Mouse (Mus musculus) megakaryocyte progenitor cell, adult 5-6 weeks (primary cell): ENCODE data around the gene Nipbl. TPM values are rescaled to one million over a fixed set of nuclear protein-coding genes. Genes with fewer than 3 reads are reported as not detected.
A peak's percentile ranks its signal among the peaks of the same experiment; 100 is the strongest.
"Not testable (repeated sequence)": the region's sequence is repeated elsewhere in the genome, so short reads cannot be mapped to it uniquely, and the experiment has no call there.

Experiments
- ATAC-seq: replicated peaks from 2 replicates; pipeline ENCODE4 v1.8.0; 2016; ENCODE audit warnings: mild to moderate bottlenecking, moderate TSS enrichment, inconsistent platforms; ENCODE audit not compliant: poor library complexity
- total RNA-seq, 2 experiments: library from RNA; stranded (forward) in 1 of 2; stranded (reverse) in 1 of 2; fragments of 157-497, 149-512 nt in 1 of 2; fragments of 200-1000 nt in 1 of 2; gene quantifications; 2 replicates each; pipeline versions ENCODE4 v1.2.3 to v1.2.4; 2015 to 2017

The Nipbl gene
- 62.0 and 68.8 TPM in 2 replicates for total RNA-seq (2015)
- 33.6 and 44.6 TPM in 2 replicates for total RNA-seq (2017)

DNA sequence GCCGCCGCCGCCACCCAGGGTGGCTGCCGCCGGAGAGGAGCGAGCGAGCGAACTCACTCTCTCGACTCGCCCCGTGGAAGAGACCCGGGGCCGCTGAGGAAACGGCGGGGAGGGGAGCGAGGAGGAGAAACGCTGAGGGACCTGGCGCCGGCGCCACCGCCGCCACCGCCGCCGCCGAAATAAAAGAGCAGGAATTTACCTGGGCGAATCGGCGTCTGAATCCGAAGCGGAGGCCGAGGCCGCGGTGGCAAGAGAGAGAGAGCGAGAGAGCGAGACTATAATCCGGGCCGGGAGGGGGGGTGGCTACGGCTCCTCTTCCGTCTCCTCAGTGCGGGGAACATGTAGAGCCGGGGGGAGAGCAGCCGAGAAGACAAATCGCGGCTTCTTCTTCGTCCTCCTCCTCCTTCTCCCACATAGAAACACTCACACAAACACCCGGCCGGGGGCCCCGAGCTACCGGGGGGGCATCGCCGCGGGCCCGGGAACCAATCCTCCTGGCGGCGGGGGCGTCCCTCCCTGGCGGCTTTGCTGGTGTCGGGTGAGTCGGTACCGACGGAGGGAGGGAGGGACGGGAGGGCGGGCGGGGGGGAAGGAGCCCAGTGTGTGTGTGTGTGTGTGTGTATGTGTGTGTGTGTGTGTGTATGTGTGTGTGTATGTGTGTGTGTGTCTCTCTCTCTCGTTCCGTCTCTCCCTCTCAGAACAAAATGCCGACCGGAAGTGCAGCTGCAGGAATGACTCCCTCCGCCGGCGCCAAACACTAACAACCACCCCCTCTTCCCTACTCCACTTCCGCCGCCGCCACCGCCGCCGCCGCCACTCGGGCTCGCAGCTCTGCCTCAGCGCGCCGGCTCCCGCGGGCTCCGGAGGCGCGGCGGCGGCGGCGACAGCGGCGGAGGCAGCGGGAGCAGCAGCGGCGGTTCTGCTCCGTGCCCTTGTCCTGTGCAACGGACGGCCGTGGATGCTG is at the start of gene Nipbl:
TSS of gene Nipbl (minus strand) at position 538 of the 964 bp plus-strand sequence.
- peak; percentile 66 for ATAC-seq

DNA sequence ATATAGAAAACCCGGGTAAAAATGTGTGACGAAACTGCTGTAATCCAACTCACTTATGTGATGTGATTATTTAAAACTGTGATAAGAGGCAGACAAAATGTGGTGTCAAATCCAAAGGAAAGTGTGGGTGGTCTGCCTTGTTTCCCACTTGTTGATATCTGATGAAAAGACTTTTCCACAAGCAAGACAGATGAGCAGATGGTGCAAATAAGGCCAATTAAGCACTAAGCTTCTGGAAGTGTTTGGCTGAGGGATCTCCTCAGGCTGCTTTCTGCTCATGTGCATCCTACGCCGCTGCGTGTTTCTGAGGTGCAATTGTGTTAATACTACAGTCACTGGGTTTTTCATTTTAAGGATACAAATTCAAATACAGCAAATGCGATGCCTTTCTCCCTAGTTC is 41.0 kb upstream of the Nipbl start:
- ATAC-seq = no peak

DNA sequence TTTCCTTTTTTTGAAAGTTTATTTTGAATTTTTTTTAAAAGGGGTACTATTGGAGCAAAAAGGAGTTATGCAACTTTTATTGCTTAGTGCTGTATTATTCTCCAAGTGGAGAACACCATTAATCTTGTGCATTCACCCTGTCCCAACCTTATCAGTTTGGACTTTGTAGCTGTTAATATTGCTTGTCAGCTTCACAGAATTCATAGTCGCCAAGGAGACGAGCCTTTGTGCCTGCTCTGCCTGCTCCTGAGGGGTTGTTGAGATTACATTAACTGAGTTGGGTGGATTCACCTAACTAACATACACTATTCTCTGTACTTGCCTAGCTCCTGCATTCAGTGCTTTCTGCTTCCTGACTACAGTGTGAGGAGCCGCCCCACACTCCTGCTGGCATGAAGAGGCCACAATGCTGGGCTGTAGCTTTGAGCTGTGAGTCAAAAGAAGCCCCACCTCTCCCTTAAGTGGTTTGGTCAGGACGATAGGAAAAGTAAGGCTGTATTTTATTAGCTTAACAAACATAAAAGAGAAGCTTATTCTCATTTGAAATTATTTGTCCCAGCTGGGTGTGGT is 24.8 kb upstream of the Nipbl start:
- ATAC-seq = no peak

DNA sequence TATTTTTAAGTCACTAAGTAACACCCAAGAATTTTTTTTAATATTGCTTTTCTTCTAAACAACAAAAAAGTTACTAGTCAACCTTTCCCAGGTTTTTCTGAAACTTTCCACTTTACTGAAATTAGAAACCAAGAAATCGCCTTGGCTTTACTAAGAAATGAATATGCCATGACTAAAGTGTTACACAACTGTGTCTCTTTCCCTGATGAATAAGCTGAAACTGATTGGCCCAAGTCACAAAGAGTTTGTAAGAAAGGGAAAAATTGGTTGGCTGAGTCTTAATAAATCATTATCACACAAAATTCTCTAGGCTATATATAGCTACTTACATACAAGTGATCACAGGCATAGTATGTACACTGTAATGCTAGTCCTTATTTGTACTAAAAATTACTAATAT is 19.3 kb upstream of the Nipbl start:
- ATAC-seq = no peak

DNA sequence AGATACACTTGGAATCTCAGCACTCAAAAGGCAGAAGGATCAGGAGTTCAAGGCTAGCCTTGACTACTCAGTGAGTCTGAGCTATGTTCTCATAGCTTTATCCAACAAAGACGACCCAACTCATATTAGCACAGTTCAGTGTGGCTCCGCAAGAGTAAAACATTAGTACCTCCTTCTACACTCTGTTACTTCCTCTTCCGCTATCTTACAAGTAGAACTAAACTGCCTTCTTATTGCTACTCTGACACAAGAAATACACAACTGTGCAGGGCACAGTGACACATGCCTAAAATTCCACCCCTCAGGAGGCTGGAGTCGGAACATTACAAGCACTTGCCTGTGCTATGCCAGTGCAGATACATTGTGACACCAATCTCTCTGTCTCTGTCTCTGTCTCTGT is 18.5 kb upstream of the Nipbl start:
- ATAC-seq = peak; percentile 65

DNA sequence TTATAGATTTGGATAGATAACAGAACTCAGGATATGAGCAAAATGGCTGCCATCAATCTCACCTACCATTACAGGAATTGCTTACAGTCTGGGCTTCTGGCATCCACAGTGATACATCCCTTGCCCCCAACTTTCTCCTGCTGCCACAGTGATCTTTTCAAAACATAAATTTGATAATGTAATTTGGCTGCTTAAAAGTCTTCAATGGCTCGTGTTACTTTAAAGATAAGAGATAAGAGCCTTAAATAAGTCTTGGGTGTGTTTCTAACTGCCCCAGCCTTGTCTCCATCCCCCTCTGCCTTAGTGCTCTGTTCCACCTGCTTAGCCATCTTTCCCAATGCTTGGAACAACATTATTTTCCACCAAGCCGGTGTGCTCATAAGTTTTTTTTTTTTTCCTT is 16.6 kb upstream of the Nipbl start:
- no peak for ATAC-seq

DNA sequence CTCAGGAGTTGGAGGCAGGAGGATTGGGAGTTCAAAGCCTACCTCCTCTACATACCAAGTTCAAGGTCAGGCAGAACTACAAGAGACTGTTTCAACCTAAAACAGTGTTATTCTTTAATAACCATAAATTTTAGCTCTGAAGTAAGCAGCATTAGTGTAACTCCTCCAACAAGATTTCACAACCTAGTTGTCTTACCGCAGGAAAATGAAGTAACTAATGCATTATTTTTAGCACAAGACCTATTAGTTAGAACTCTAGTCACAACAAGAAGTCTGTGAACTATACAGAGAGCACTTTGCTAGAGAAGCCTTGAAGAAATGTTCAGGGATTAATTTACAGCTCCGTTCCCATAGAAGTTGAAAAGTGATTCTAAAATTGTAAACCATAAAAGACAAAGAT is 15.7 kb upstream of the Nipbl start:
- peak; percentile 52 for ATAC-seq

DNA sequence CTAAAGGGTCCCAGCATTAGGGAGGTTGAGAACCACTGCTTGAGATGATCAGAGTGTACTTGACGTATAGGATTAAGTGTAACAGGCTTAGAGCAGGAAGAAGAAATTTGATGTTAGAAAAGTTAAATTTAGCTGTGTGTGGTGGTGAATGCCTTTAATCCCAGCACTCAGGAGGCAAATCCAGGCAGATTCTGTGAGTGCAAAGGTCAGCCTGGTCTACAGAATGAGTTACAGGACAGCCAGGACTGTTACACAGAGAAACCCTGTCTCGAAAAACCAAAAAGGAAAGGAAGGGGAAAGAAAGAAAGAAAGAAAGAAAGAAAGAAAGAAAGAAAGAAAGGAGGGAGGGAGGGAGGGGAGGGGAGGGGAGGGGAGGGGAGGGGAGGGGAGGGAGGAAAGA is 12.0 kb upstream of the Nipbl start:
- not testable (repeated sequence) for ATAC-seq

DNA sequence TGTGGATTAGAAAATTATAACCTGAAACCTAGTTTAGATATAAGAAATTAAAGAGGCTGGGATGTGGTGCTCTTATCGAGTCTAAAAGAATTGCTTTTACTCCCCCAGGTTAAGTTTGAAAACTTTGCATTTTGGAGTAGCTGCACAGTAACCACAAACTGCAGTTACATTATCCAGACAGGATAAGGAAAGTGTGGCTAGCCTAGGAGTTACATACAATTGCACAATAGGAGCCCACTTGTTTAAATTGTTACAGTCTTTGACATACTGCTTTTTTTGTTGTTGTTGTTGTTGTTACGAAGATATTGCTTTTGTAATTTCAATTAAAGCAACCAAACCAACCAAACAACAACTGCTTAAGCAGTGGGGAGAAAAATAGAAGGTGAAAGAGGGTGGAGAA is 11.2 kb upstream of the Nipbl start:
- peak; percentile 66 for ATAC-seq

DNA sequence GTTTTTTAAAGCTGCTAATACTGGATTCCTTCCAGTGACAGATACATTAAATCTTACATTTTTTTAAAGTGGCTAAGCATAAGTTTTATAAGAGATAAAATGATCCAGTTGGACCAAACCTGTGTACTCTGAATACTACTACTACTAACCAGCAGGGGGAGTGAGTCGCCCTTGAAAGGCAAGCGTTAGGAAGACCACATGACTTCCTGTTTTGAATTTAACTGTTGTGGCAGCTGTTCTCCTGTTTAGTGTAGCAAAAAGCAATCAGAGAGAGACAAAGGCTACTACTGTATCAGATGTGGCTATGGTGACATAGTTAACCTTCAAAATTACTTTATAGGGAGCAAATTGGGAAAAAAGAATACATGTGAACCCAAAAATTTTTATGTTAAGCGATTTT is 6.8 kb upstream of the Nipbl start:
- peak; percentile 89 for ATAC-seq

DNA sequence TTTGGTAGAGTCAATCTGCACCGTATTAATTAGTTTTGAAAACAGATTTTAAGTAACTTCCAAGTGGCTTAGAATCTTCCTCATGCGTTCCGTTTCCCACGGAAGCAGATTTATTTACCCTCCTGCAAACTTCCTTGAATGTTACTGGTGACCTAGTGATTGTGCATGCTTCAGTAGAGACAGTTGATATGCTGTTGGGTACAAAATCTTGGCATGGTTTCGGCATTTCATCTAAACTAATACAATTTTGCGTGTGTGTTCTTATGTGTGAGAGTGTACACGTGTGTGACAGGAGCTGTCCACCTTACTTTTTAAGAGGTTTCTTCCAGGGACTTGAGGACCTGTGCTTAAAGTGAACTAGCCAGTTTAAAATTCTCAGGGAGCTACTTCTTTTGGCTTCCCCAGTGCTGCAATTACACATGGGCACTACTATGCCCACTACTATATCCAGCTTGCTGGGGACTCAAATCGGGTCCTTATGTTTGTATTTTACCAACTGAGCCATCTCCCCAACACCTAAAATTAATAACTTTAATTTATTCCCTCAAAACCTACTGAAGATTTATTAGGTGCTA is 3.0 kb upstream of the Nipbl start:
- ATAC-seq = no peak

DNA sequence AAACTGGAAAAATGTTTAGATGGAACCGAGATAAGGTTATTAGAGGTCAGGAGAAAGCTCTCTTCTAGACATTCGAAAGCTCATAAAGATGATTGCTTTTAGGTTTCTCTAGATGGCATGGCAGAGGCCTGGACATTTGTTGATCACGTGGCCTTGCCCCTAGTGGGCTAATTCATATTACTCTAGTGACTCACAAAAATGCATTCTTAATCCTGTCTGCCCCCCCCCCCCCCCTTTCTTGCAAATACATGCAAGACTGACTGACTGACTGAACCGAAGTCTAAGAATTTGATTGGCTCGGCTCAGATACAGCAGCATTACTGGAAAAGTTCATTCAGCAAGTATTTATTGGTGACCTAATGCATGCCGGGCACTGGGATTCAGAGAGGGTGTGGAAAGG is 2.2 kb upstream of the Nipbl start:
- peak; percentile 22 for ATAC-seq

DNA sequence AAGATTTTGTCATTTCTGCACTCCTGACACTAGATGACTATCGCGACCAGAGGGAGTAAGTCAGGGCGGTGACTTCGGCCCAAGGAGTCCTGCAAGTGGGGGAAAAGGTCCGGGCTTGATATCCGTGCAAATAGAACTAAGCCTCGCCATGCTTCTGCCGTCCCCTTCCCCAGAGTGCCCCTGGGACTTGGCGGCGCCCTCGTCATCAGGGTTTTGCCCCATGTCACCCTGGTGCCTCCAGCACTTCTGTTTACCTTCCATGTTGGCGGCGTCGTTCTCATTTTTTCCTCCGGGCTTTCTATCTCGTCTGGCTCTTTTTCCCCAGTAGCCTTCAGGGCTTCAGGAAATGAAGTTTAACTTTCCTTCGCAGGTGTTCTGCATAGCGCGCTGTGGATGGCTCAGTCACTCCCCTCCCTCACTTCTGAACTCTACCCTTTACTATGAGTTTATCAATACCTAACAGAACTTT is 1.7 kb upstream of the Nipbl start:
- ATAC-seq = peak; percentile 9; the same call in 1 of the 2 replicates

DNA sequence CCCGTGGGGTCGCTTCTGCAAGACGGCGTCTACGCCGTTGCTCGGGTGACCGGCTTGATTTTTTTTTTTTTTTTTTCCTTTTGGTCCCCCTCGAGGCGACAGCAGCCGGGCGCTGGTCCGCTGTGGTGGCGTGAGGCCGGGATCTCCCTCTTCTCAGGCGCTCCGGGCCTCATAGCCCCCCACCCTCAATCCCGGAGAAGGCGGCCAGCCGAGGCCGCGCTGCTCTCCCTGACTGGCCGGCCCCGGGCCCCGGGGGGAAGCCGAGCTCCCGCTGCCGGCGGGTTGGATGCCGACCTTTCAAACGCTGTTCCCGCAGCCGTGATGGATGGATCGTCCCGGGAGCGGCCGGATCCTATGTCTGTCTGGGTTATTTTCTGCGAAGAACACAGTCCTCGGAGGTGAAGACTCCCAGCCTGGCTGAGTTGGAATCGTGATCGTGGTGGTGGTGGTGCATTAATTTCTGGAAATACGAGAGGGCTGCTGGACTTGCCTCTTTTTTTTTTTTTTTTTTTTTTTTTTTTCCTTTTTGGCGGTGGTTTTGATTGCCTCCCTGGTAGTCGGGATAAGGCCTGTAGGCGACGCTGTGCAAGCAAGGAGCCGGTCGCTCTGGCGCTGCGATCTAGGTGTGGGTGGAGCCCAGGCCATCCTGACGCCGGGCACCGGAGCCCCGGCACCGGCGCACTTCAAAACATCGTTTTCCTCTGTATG is 781 bp upstream of the Nipbl start:
- peak; percentile 71 for ATAC-seq

DNA sequence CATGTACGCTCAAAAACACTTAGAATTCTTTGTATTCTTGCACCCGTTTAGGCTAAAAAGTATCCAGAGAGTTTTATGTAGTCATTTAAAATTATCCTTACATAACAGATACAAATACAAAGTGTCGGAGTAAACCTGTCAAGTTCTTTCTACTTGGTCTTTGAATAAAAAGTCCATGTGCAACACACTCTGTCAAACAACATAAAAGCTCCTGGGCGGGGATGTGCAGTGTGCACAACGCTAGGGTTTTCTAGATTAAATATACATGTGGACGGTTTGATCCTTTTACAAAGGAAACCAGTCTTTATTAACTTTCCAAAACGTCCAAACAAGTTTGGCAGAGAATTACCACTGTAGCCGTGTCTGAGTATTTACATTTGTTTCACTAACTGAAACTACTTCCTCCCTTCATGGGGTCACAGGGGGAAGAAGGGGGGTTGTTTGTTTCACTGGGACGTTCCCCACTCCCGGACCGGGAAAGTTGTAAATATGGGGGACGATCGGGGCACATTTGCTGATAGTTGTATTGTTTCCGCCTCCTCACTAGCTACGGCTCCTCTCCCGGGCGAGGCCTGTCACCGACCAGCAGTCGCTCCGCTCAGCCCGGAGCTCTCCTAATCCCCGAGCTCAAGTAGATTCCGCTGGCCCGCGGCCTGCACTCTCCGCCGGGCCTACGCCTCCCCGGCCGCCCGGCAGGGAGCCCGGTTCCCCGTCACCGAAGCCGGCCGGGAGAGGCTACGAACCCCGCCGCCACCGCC is 916 bp downstream of the Nipbl start:
- peak; percentile 21 for ATAC-seq

DNA sequence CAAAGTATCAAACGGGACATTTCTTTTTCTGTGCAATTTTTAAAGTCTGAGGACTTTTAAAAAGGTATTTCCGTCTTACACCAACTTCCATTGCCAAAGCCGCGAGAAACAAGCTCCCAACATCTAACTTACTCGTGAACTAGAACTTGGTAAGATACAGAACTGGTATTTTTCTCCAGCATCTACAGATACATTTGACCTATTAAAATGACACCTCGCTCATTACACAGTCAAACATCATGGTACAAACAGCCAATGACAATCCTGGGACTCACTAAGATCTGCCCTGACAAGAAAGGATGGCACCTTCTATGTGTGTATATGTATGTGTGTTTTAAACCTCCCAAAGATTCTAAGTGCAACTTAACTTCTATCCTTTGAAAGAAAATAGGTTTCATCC is 1.5 kb downstream of the Nipbl start:
- ATAC-seq = peak; percentile 21

DNA sequence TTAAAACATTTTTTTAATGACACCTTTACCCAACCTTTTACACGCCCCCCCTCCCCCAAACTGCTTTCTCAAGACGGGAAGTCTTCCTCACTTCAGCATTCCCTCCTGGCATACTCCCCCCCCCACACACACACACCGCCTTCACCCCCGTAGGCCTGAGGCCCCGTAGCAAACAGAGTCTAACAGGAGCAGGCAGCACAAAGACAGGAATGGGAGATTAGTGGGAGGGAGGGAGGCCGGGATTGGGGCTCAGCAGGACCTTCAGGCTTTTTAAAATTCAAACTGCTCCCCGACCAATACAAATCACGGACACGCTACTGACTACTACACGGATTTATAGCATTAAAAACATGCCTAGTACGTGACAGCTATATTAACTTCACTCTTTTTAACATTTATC is 2.1 kb downstream of the Nipbl start:
- no peak for ATAC-seq

DNA sequence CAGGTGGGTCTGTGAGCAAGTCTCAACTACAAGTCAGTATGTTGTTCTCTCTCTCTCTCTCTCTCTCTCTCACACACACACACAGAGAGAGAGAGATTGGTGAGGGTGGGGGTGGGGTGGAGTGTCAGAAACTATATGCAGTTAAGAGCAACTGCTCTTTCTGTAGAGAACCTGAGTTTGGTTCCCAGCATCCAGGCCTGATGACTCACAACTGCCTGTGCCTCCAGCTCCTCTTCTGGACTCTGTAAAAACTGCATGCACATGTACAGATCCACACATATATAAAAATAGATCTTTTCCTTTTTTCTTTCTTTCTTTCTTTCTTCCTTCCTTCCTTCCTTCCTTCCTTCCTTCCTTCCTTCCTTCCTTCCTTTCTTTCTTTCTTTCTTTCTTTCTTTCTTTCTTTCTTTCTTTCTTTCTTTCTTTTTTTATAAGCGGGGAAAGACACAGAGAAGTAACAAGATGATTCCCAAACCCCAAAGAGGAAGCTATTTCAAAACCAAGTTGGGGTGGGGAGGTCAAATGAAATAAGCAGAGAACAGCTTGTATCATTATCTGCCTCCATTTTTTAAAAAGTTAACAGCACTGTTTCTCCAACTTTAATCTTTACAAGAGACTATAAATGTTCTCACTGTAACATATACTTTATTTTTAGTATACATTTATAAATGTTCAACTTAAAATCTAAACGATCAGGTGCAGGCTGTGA is 10.9 kb downstream of the Nipbl start:
- peak; percentile 85 for ATAC-seq

DNA sequence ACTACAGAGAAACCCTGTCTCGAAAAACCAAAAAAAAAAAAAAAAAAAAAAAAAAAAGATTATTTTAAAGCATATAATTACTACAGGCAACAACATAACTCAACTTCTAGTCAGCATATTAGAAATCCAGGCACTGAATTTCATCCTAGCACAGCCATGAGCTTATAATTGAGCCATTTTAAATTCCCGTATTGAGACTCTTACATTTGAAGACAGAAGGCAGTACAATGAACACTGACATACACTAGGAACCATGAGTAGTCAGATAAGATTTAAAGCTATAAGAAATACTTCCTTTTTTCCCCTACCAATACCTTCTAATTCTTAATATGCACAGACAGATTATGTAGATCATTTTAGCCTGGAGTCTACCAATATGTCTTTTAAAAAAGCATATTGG is 11.7 kb downstream of the Nipbl start:
- no peak for ATAC-seq

DNA sequence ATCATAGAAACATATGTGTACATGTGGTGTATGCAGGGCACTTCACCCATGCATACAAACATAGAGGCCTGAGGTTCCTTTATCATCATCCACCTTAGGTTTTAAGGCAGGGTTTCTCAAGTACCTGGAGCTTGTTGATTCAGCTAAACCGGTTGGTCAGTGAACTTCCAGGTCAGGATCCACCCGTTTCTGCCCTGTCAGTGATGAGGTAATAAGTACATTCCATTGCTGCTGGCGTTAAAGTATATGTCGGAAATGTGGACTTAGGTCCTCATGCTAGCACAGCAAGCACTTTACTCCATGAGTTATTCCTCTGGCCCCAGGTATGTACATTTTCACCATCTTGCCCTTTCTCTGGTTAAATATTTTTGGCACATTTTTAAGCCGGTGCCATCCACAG is 14.8 kb downstream of the Nipbl start:
- no peak for ATAC-seq
